Mouse (Mus musculus) thymus, adult 2 months (tissue): ENCODE data around the gene Osm. TPM values are rescaled to one million over a fixed set of nuclear protein-coding genes. Genes with fewer than 3 reads are reported as not detected.

Experiments
- DNase-seq: peaks from one replicate; pipeline ENCODE4 v3.0.0; 2021
- H3K27ac ChIP-seq: fragments of 200-500 bp; 2 replicates; pipeline ENCODE4 v1.5.1; 2012; ENCODE audit warnings: low read length, control low read depth; ENCODE audit not compliant: control insufficient read depth, insufficient read depth
- H3K27me3 ChIP-seq: fragments of 200-500 bp; 2 replicates; pipeline ENCODE4 v1.6.1; 2012; ENCODE audit warnings: mild to moderate bottlenecking, low read length, moderate library complexity, mixed read lengths; ENCODE audit not compliant: control insufficient read depth, insufficient read depth
- H3K36me3 ChIP-seq: fragments of 200-500 bp; 2 replicates; pipeline ENCODE4 v1.6.1; 2012; ENCODE audit warnings: mild to moderate bottlenecking, low read length, moderate library complexity; ENCODE audit not compliant: control insufficient read depth, insufficient read depth
- H3K4me1 ChIP-seq: fragments of 200-500 bp; replicated peaks from 2 replicates; pipeline ENCODE4 v1.6.1; 2012; ENCODE audit warnings: low read length; ENCODE audit not compliant: control insufficient read depth, insufficient read depth
- H3K4me3 ChIP-seq: fragments of 200-500 bp; 2 replicates; pipeline ENCODE4 v1.5.1; 2012; ENCODE audit warnings: mild to moderate bottlenecking, low read length, control low read depth, moderate library complexity; ENCODE audit not compliant: control insufficient read depth, insufficient read depth
- CTCF ChIP-seq: fragments of 200-500 bp; IDR thresholded peaks from 2 replicates; pipeline ENCODE4 v1.5.1; 2012; ENCODE audit warnings: mild to moderate bottlenecking, control low read depth, low read length, moderate library complexity, borderline replicate concordance; ENCODE audit not compliant: control insufficient read depth, poor library complexity, insufficient read depth; ENCODE audit errors: extremely low read depth
- POLR2A ChIP-seq: fragments of 200-500 bp; IDR thresholded peaks from 2 replicates; pipeline ENCODE4 v1.6.1; 2012; ENCODE audit warnings: mild to moderate bottlenecking, low read length, control low read depth, moderate library complexity; ENCODE audit not compliant: control insufficient read depth, poor library complexity, insufficient read depth; ENCODE audit errors: extremely low read depth
- WGBS: fragments of 180-500 bp; shearing (Covaris S2); methylation state at CpG from one replicate; pipeline ENCODE4 v1.1.7; 2018; 5-methylcytosine and 5-hydroxymethylcytosine counted together
- polyA plus RNA-seq: library from polyadenylated mRNA; depleted of rRNA; stranded (reverse); fragments of >200 nt; gene quantifications from 2 replicates; pipeline ENCODE4 v1.2.3, GENCODE M21; 2012

The Osm gene
- polyA plus RNA-seq, 1 experiment: 5.8 TPM

DNA sequence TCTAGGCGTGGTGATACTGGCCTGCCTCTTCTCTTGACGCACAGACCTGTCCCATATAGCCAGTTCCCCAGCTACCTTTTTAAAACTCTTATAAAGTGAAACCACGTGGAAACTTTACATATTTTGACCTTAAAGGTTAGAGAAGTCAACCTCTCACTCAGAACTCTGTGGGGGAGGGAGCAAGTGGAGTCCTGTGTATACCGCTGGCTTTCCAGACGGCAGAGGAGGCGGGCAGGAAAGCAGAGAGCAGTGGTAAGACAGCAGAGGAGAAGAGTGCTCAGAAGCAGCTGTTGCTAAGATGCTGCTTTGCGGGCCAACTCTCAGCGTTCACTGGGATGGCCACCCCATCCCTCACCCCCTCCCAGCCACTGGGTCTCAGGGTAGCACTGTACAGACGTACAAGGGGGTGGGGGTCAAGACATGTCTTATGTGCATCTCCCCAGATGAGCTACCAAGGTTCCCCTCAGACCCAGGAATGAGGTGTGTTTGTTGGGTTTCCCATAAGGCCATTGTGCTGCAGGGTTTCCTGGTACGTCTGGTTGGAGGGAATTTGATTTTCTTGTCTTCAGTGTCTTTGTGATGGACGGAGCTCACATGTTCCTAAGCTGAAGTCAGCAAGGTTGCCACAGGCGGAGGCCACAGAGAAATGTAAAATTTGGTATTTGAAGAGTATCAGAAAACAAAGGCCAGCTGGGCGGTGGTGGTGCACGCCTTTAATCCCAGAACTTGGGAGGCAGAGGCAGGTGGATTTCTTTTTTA is 11.2 kb downstream of the Osm start:
- DNase-seq: no peak

DNA sequence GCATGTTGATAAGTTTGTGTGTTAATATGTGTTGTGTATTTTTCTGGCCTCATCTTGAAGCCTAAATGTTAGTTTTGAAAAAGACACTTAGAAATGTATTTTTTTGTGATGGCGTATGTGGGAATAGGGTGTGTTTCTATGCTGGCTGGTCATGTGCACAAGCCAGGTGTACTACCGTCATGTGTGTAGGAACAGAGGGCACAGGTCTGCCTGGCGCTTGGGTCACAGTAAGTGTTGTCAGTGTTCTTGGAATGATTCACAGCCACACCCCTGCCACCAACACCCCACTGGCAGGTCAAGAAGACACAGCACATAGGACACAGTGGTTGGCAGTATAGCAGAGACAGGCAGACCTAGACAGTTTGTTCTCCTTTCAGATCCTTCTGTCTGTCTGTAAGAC is 12.9 kb downstream of the Osm start:
- Histone ChIP-seq H3K4me1 (peaks cover 33% of the 10 kb centered on the region), H3K27me3 (no peaks in the 10 kb centered on the region), H3K36me3 (no peaks in the 10 kb centered on the region), H3K27ac (no peak overlapping the region), H3K4me3 (no peak overlapping the region)
- WGBS: 61% methylated on average over 3 of the region's 3 CpGs
- no peak for DNase-seq
- TF ChIP-seq POLR2A (no peak), CTCF (no peak)

More for the DNA sequence above, 11.2 kb downstream of the Osm start:
- H3K4me1 ChIP-seq: peaks cover 33% of the 10 kb centered on the region
- H3K36me3 ChIP-seq: no peaks in the 10 kb centered on the region
- WGBS: 38% methylated on average over 14 of the region's 14 CpGs
- H3K4me3 ChIP-seq: no peak overlapping the region
- H3K27ac ChIP-seq: peak overlapping the region; percentile 83
- no peaks in the 10 kb centered on the region for H3K27me3 ChIP-seq
- TF ChIP-seq POLR2A (no peak), CTCF (no peak)

- H3K27ac ChIP-seq: no peak overlapping the region
- H3K27me3 ChIP-seq: no peaks in the 10 kb centered on the region
- peaks cover 33% of the 10 kb centered on the region for H3K4me1 ChIP-seq
- no peaks in the 10 kb centered on the region for H3K36me3 ChIP-seq
- no peak overlapping the region for H3K4me3 ChIP-seq
- 86% methylated on average over 7 of the region's 7 CpGs for WGBS
- DNase-seq: no peak
- no peak for TF ChIP-seq CTCF
- no peak for TF ChIP-seq POLR2A
Observed at GRCm38 (mm10) chr11:4250290-4250689, 14.1 kb downstream of the Osm start.

- Histone ChIP-seq H3K4me3 (no peak overlapping the region), H3K27ac (no peak overlapping the region), H3K4me1 (peaks cover 32% of the 10 kb centered on the region), H3K36me3 (no peaks in the 10 kb centered on the region), H3K27me3 (no peaks in the 10 kb centered on the region)
- TF ChIP-seq CTCF (no peak), POLR2A (no peak)
- 6% methylated on average over 3 of the region's 3 CpGs for WGBS
- DNase-seq: no peak
Observed at GRCm38 (mm10) chr11:4251376-4251775, 15.2 kb downstream of the Osm start.

GRCm38 (mm10) chr11:4252886-4253285 is 16.7 kb downstream of the Osm start:
- 83% methylated on average over 2 of the region's 2 CpGs for WGBS
- Histone ChIP-seq H3K27me3 (no peaks in the 10 kb centered on the region), H3K27ac (no peak overlapping the region), H3K36me3 (no peaks in the 10 kb centered on the region), H3K4me1 (peaks cover 21% of the 10 kb centered on the region), H3K4me3 (no peak overlapping the region)
- no peak for DNase-seq
- TF ChIP-seq POLR2A: no peak
- TF ChIP-seq CTCF: no peak

DNA sequence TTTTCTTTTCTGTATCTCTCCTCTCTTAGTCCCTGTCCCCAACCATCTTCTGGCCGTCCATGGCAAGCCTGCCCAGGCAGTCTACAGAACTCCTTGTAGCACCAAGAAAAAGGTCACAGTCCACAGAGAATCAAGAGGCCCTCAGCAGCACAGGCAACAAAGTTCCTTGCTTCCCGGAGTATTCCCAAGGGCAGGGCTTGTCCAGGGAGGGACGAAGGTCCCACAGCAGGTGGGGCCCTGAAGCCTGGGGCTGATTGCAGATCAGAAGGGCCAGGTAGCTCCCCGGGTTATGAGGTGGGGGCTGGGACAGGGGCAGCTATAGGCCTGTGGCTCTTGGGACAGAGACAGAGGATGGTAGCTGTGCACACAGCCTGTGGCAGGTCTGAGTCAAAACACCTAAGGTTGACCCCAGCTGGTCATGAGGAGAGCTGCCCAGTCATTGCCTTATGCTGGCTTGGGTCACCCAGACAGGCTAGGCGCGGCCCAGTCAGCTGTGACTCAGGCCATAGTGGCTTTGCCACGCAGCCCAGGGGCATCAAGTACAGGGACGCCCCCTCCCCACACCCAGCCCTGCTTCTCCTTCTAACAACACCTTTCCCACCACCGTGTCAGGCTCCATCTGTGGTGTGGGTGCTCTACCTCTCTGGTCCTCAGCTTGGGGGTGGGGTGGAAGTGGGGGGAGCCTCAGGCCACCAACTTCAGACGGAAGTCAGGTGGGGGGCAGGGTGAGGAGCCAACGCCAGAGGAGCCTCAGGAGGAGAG is 20.8 kb downstream of the Osm start, which contains the start of gene Lif:
Lif (plus strand) TSS at position 712 of the 762 bp plus-strand sequence.
- DNase-seq: no peak
- H3K4me1 ChIP-seq: peaks cover 20% of the 10 kb centered on the region
- no peaks in the 10 kb centered on the region for H3K27me3 ChIP-seq
- no peak within 1 kb of the TSS for H3K4me3 ChIP-seq
- H3K36me3 ChIP-seq: no peaks in the 10 kb centered on the region
- H3K27ac ChIP-seq: no peak within 1 kb of the TSS
- TF ChIP-seq POLR2A: no peak
- 74% methylated on average over 11 of the region's 11 CpGs for WGBS
